Mouse (Mus musculus) lung, adult 18-20 months (tissue): ENCODE measurements around the gene Ptafr.
"Not testable (repeated sequence)": the region's sequence is repeated elsewhere in the genome, so short reads cannot be mapped to it uniquely, and the experiment has no call there.

Experiments used
- DNase-seq, 2 experiments: peaks; one replicate each; pipeline ENCODE4 v3.0.0; 2022; ENCODE audit warnings: mixed read lengths in 2 of 2

Gene Ptafr

GRCm38 (mm10) chr4:132563261-132563660, 606 bp upstream of the Ptafr start:
- DNase-seq = peak; percentile 29 to 38

GRCm38 (mm10) chr4:132565089-132565747, 1.4 kb downstream of the Ptafr start:
- no peak for DNase-seq

- peak; percentile 45 to 58 for DNase-seq
Observed at GRCm38 (mm10) chr4:132567361-132567779, 3.5 kb downstream of the Ptafr start.

GRCm38 (mm10) chr4:132569115-132569514, 5.2 kb downstream of the Ptafr start:
- DNase-seq = no peak

GRCm38 (mm10) chr4:132571190-132571589, 7.3 kb downstream of the Ptafr start:
- DNase-seq = peak in 1 of 2 experiments; percentile 23

GRCm38 (mm10) chr4:132573327-132573726, 9.5 kb downstream of the Ptafr start:
- DNase-seq = no peak

GRCm38 (mm10) chr4:132574809-132575347, 11.0 kb downstream of the Ptafr start:
- no peak for DNase-seq

- no peak for DNase-seq
Observed at GRCm38 (mm10) chr4:132583781-132584180, 19.9 kb downstream of the Ptafr start.

GRCm38 (mm10) chr4:132584975-132585374, 21.1 kb downstream of the Ptafr start:
- DNase-seq = no peak

- DNase-seq = no peak
Observed at GRCm38 (mm10) chr4:132586282-132586681, 22.4 kb downstream of the Ptafr start.

GRCm38 (mm10) chr4:132588512-132588911, 24.6 kb downstream of the Ptafr start:
- DNase-seq = no peak

- DNase-seq = no peak
Observed at GRCm38 (mm10) chr4:132590642-132591041, 26.8 kb downstream of the Ptafr start.

GRCm38 (mm10) chr4:132592958-132593357, 29.1 kb downstream of the Ptafr start:
- peak; percentile 45 to 60 for DNase-seq

GRCm38 (mm10) chr4:132594191-132594590, 30.3 kb downstream of the Ptafr start:
- no peak for DNase-seq

- no peak for DNase-seq
Observed at GRCm38 (mm10) chr4:132598861-132599260, 35.0 kb downstream of the Ptafr start.

GRCm38 (mm10) chr4:132599764-132600163, 35.9 kb downstream of the Ptafr start:
- no peak for DNase-seq

GRCm38 (mm10) chr4:132600465-132600864, 36.6 kb downstream of the Ptafr start:
- peak in 1 of 2 experiments; percentile 26 for DNase-seq

GRCm38 (mm10) chr4:132601242-132601641, 37.4 kb downstream of the Ptafr start:
- DNase-seq = not testable (repeated sequence)

- no peak for DNase-seq
Observed at GRCm38 (mm10) chr4:132603468-132603867, 39.6 kb downstream of the Ptafr start.

- DNase-seq = peak in 1 of 2 experiments; percentile 29
Observed at GRCm38 (mm10) chr4:132605816-132606215, 41.9 kb downstream of the Ptafr start.

GRCm38 (mm10) chr4:132608147-132608546, 44.3 kb downstream of the Ptafr start:
- no peak for DNase-seq

- DNase-seq = no peak
Observed at GRCm38 (mm10) chr4:132610301-132610984, 46.6 kb downstream of the Ptafr start.

- no peak for DNase-seq
Observed at GRCm38 (mm10) chr4:132611320-132611719, 47.5 kb downstream of the Ptafr start.

- DNase-seq = peak; percentile 29 to 46
Observed at GRCm38 (mm10) chr4:132617873-132618272, 54.0 kb downstream of the Ptafr start.
